Mouse (Mus musculus): Measurements from ENCODE around the gene Slc3a1.

DNA sequence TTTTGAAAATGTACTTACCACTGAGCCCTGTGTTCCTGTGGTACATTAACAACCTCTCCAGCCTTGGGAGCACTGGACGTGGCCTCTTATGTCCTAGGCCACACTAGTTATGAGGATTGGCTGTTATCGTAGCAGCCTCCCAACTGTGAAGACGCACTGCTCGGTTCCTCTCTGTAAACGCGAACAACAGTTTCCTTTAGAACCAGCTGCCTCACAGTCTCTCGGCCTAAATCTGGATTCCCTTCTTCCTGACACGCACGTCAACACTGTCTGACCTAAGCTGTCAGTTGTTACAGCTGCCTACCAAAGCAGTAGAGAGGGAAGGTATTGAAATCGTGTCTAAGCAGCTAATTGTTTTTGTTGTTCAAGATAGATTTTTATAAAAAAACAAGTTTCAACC, 28.5 kb upstream of the Slc3a1 start:
- TF ChIP-seq POLR2A (IDR thresholded peaks at IDR 0.05; ENCODE audit: insufficient read depth, low read depth, low read length) (no peak), CTCF (IDR thresholded peaks at IDR 0.05; ENCODE audit: insufficient read depth, low read depth, low read length) (no peak)
